Mouse (Mus musculus): ENCODE data around the gene Tspan32.

DNA sequence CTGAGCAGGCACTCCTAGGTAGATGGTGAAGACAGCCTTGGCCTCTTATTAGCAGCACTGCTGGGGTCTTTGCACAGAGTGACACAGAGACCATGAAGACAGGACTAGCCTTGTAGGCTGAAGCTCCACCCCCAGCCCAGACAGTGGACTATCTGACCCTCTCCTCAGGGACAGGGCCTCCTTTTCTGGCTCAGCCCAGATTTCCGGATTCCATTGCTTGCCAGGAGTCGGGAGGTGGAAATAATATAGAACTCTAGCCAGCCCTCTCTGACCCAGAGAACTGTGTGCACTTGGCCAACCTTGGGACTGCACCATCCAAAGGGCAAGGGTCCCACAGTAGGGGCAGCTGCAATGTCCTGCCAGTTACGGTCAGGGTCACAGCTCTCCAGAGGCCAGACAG, 37.2 kb downstream of the Tspan32 start:
- TF ChIP-seq CTCF (IDR thresholded peaks at IDR 0.05) (no peak), POLR2A (IDR thresholded peaks at IDR 0.05; ENCODE audit: insufficient read depth, low read depth, low read length) (no peak), EP300 (IDR thresholded peaks at IDR 0.05; ENCODE audit: insufficient read depth, low read depth, low read length) (peak; percentile 71; the same call in 1 of the 2 replicates)
